9 mouse cellular contexts compared by ENCODE assay signal in the genomic region with DNA sequence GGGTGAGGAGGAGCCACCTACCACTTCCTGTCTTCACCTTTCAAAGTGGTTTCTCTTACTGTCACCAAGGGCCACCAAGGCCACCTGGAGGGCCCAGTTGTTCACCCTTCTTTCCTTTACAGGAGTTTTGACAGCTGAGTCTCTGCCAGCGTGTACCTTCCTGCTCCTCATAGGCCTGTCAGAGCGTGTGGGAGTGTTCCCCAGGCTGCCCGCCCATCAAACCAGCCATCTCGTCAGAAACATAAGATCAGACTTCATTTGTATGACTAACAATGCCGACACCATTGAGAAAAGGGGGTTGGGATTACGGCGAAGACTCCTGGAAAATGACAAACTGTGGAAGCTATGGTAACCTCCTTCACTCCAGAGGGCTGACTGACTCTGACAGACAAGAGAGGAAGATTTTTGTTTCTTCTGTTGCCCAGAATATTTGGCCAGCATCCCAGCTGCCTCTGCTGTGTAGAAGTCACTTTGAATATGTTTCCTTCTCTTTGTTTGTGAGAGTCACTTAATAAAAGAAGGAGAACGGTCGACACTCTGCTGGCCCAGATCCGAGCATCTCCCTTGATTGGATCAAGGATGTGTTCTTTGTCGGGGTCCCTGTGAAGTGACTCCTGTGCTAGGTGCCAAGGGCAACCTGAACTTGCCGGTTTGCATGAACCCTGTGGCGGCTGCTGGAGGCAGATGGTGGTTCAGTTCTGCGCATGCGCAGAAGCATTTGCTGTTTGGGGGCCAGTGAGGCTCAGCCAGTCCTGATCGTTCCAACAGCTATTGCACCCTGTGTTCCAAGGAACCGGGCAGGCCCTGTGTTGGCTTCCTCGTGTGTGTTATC. TPM values are rescaled to one million over a fixed set of nuclear protein-coding genes. Genes with fewer than 3 reads are reported as not detected.
DNase-seq lines count a peak whose midpoint lies in the region; ATAC-seq lines count a peak whose summit lies in the region.
"Had no signal": no experiment of that assay in that cellular context is flagged by ENCODE, and none has a peak within 500 bp of the region (broad histone marks: within the 10 kb centered on the region; RNA-seq: fewer than 3 reads in every experiment).

No protein-coding gene starts in this region.

- DNase-seq in MN1 (ENCODE audit: low spot score), result peak; percentile 59
- DNase-seq in adrenal gland, postnatal 10 days, result peak; percentile 57
- DNase-seq in heart, adult 11 months, result no peak
- DNase-seq in retina, postnatal 1 day, result no peak

- H3K27me3 ChIP-seq in forebrain, embryonic 16.5 days (replicated peaks; ENCODE audit: control insufficient read depth, insufficient read depth, low read length), result no peaks in the 10 kb centered on the region
- peaks cover 29% of the 10 kb centered on the region for H3K27me3 ChIP-seq in limb, embryonic 15.5 days

- H3K27ac ChIP-seq in forebrain, embryonic 16.5 days (ENCODE audit: low read length), result peak overlapping the region; percentile 85
- peak overlapping the region; percentile 14; the same call in 1 of the 2 replicates for H3K27ac ChIP-seq in limb, embryonic 15.5 days
- H3K27ac ChIP-seq: liver, embryonic 14.5 days had no signal

- ATAC-seq in forebrain, embryonic 16.5 days, result peak; percentile 63
- no peak for ATAC-seq in limb, embryonic 15.5 days (ENCODE audit: insufficient number of reproducible peaks, low FRiP score, low TSS enrichment, low read depth)
- ATAC-seq in monocyte, adult 5-6 weeks (replicated peaks; ENCODE audit: insufficient number of reproducible peaks, low FRiP score, low TSS enrichment, poor library complexity, severe bottlenecking), result no peak
- ATAC-seq: Patski had no signal

- 38% methylated on average over 18 of the region's 18 CpGs for WGBS in forebrain, embryonic 16.5 days
- 67% methylated on average over 18 of the region's 18 CpGs for WGBS in limb, embryonic 15.5 days

- no peaks in the 10 kb centered on the region for H3K36me3 ChIP-seq in forebrain, embryonic 16.5 days (ENCODE audit: control insufficient read depth, insufficient read depth)
- H3K36me3 ChIP-seq in limb, embryonic 15.5 days, result no peaks in the 10 kb centered on the region

- no peaks in the 10 kb centered on the region for H3K9me3 ChIP-seq in forebrain, embryonic 16.5 days (ENCODE audit: control insufficient read depth, low read length)
- H3K9me3 ChIP-seq in limb, embryonic 15.5 days, result no peaks in the 10 kb centered on the region

- H3K4me3 ChIP-seq in forebrain, embryonic 16.5 days (replicated peaks; ENCODE audit: low read length), result no peak overlapping the region
- H3K4me3 ChIP-seq in limb, embryonic 15.5 days, result no peak overlapping the region

- H3K4me2 ChIP-seq in forebrain, embryonic 16.5 days (ENCODE audit: low read length), result peak overlapping the region; percentile 10; the same call in 1 of the 2 replicates
- H3K4me2 ChIP-seq in limb, embryonic 15.5 days, result no peak overlapping the region

- H3K9ac ChIP-seq in forebrain, embryonic 16.5 days (replicated peaks; ENCODE audit: low read depth, low read length), result no peak overlapping the region
- H3K9ac ChIP-seq in limb, embryonic 15.5 days, result no peak overlapping the region
- H3K9ac ChIP-seq: liver, embryonic 14.5 days had no signal

- H3K4me1 ChIP-seq in forebrain, embryonic 16.5 days (replicated peaks; ENCODE audit: control insufficient read depth, insufficient read depth, low read length), result peaks cover 25% of the 10 kb centered on the region
- H3K4me1 ChIP-seq in limb, embryonic 15.5 days, result no peaks in the 10 kb centered on the region

RNA-seq across cellular contexts. Expression of a gene that starts 34.6 kb away (rescaled TPM):
- total RNA-seq in adrenal gland, postnatal 10 days (2021), result 10 to 100 TPM; 23.0 to 36.0 TPM
- polyA plus RNA-seq in forebrain, embryonic 16.5 days (2015; fragmentation: Nextera tagmentation; extraction: Ambion mirVana), result 0.29 and 0.53 TPM in 2 replicates
- polyA plus RNA-seq in limb, embryonic 15.5 days (2015; fragmentation: Nextera tagmentation; extraction: Ambion mirVana), result 0.09 TPM in 2 replicates
- total RNA-seq in monocyte, adult 5-6 weeks (2017), result not detected in 3 replicates

Comparison
In these comparisons a context has a peak if more than half of its experiments do, and no peak if none do; other contexts are left out.
1. DNase-seq: peak in MN1 (single experiment) and adrenal gland, postnatal 10 days (single experiment); none in heart, adult 11 months (single experiment) and retina, postnatal 1 day (single experiment).
2. RNA of a gene that starts 34.6 kb away (total RNA-seq): 23.0 to 36.0 TPM in adrenal gland, postnatal 10 days; not detected in monocyte, adult 5-6 weeks; every median in the first group is over 10 times any median in the second.